Mouse (Mus musculus): ENCODE data around the gene Cenpo.
"Not testable (repeated sequence)": the region's sequence is repeated elsewhere in the genome, so short reads cannot be mapped to it uniquely, and the experiment has no call there.

Gene Cenpo

GRCm38 (mm10) chr12:4233572-4234508, at the start of gene Cenpo, which contains the start of gene Ptrhd1:
Cenpo (minus strand) TSS chr12:4234294.
Ptrhd1 (plus strand) TSS chr12:4234027.
- DNase-seq, result peak; percentile 99

DNA sequence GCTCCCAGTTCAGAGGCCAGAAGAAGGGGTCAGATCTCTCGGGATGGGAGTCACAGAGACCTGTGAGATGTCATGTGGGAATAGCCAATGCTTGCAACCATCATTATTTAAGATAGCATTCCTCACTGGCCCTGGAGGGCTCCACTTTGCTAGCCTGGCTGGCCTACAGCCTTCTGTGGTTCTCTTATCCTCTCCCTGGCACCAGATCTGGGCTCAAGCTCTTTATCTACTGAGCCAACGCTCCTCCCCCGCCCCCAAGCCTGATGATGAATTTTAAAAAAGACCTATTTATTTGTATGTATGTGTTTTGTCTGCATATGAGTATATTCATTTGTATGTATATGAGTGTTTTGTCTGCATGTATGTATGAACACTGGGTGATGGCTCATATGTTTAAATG, 45.8 kb upstream of the Cenpo start:
- no peak for DNase-seq

DNA sequence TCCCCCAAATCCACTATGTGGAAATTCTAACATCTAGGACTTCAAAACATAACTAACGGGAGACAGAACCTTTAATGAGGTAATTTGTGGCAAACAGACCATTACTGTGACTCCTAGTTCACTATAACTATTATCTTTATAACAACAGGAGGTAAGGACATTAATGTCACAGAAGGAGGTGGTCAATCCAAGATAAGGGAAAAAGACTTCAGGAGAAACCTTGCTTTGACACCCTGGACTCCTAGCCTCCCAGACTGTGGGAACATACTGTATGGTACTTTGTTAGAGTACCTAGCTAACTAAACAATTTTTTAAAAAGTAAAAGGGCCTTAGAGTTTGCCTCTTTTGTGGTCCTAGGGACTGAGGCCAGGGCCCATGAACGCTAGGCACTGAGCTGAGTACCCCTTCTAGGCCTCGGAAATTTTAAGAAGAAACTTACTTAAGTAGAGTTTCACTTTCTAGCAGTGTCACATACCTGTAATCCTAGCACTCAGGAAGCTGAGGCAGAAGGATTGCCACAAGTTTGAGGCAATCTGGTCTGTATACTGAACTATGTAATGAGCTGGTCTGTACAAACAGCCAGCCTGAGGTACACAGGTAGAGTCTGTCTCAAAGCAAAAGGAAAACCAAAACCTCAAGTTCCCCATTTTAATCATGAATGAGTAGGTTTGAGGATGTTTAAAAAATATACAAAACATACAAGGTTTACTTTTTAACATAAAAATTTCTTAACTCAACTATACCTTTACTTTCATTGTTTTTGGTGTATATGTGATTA, 45.1 kb upstream of the Cenpo start:
- no peak for DNase-seq

GRCm38 (mm10) chr12:4271078-4271477, 37.0 kb upstream of the Cenpo start:
- no peak for DNase-seq

GRCm38 (mm10) chr12:4267765-4268164, 33.7 kb upstream of the Cenpo start:
- DNase-seq, result no peak

DNA sequence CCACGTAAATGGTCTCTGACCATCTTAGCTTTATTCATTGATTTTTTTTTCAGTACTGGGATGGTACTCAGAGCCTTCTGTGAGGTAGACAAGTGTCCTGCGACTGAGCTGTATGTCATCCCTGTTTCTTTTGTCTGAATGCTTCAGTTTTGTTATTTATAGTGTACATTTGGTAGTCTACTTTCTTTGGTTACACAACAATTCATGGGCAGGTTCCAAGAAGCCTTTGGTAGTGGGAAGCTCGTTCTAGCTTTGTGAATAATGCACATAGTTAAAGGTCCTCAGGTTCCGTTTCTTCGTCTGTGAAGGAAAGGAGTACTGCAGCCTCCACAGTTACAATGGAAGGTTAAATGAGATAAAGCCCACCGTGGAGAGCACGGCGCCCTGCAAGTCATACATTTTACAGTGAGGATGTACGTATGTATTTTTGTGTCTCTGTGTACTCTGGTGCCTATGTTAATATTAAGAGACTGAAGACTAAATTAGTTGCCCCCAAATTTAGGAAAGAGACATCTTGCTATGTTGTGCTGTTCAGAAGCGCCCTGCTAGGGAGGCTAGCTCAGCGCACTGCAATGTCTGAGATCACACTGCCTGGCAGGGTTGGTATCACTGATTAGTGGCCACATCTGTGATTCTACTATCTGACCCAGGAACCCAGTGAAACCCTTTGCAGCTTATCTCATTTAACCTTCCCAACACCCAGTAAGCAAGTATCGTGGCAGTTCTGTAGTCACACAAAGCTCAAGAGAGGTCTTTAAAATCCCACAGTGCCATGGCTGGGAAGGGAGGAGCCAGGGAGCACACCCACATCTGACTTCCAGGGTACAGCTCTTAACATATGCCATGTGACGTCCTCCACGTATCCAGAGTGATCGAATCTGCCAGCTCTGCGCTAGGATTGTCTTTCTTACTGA, 18.9 kb upstream of the Cenpo start:
- no peak for DNase-seq

DNA sequence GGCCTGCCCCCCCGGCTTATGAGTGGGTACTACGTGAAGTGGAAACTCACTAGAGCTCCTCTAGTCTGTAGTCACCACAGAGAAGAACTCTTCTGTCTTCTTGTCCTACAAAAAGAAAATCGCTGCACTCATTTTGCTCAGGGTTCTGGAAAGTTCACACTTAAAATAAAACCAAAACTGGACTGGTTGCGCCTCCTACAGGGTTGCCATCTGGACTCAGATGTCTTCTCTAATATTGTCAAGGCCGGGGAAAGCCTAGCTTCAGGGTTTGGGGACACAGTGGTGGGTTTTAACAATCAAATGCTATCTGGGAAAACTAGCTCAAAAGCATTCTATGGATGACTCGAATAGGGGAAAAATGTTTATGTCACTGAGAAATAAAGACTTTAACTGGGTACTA, 15.7 kb upstream of the Cenpo start:
- DNase-seq, result no peak

GRCm38 (mm10) chr12:4245742-4246141, 11.6 kb upstream of the Cenpo start:
- no peak for DNase-seq

DNA sequence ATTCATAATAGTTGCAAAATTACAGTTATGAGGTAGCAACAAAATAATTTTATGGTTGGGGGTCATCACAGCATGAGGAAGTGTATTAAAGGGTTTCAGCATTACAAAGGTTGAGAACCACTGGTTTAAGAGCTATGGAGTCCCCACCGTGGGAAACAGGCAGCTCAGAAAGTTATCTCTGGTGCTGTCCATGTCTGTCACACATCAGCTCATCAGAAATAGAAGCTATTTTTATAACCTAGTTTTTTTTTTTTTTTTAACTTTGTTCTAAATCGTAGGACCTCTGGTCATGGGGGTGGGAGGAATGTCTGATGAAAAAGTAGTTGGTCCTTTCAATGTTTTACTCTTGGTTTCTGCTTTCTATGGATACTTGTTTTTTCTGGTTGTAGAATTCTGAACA, 9.7 kb upstream of the Cenpo start:
- DNase-seq, result no peak

- DNase-seq, result not testable (repeated sequence)
Measured at GRCm38 (mm10) chr12:4240281-4240680, 6.2 kb upstream of the Cenpo start.

GRCm38 (mm10) chr12:4237481-4237880, 3.4 kb upstream of the Cenpo start:
- DNase-seq, result no peak

DNA sequence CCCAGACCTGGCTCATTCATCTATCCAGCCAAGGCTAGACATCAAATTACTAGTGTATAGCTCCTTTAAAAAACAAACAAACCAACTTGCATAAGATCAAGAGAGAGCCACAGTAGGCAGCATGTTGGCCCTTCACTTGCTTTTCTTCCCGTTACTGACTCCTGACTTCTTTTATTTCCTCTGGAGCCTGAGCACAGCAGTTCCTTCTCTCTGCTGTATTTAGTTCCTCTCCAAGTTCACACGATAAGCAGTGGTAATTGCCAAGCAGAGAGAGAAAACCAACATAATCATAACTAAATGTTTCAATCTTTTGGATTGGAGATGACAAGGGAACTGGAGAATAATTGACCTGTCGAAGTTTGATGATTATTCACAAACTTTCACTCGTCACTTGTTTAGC, 1.3 kb downstream of the Cenpo start:
- DNase-seq, result no peak

DNA sequence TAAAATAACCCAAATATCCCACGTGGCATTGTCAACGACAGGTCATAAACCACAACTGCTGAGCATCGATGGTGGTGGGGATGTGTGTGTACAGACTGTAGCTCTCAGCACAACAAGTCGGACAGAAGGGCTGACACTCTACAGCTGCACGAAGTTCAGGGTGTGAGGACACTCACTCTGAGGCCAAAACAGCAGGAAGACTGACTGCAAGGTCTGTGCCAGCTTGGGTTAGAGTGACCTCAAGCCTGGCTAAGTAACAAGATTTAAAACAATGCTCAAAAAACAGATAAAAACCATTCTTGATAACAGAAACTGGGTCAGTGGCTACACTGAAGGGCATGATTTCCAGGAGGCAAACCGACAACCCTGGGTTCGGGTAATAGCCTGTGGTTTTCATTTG, 3.9 kb downstream of the Cenpo start:
- no peak for DNase-seq

DNA sequence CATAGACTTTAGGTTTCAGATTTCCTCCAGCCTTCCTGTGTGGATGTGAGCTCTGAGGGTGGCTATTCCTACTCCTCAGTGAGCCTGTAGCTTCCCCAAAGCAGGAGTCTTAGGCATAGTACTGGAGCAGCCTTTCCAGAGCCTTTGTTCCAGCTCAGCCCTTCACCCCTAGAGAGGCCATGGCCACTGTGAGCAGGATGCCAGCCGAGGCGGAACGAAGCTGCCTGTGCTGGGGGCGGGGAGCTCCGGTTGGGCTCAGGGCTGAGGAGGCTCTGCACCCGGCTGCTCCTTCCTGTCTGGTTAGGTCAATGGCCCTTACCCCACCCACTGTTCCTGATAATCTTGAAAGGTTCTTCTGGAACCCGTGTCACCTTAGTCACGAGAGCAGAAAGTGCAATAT, 21.2 kb downstream of the Cenpo start:
- DNase-seq, result peak; percentile 28

DNA sequence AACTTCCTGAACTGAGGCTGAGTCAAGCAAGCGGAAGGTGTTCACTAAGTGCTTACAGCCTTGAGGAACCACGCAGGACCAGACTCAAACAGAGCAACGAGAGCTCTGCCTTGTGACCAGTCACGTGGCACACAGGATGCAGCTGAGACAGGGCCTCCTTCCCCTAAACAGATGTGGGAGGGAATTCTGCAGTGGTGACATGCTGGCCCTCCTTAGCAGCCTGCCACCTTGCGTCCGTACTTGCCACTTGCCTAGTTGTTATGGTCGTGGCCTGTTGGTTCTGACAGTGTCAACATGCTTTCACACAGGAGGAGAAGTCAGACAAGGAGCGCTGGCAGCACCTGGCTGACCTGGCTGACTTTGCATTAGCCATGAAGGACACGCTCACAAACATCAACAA, 22.9 kb downstream of the Cenpo start:
- DNase-seq, result peak; percentile 34

GRCm38 (mm10) chr12:4209196-4209595, 24.9 kb downstream of the Cenpo start:
- DNase-seq, result no peak

- DNase-seq, result peak; percentile 59
Measured at GRCm38 (mm10) chr12:4208405-4209133, 25.5 kb downstream of the Cenpo start.

DNA sequence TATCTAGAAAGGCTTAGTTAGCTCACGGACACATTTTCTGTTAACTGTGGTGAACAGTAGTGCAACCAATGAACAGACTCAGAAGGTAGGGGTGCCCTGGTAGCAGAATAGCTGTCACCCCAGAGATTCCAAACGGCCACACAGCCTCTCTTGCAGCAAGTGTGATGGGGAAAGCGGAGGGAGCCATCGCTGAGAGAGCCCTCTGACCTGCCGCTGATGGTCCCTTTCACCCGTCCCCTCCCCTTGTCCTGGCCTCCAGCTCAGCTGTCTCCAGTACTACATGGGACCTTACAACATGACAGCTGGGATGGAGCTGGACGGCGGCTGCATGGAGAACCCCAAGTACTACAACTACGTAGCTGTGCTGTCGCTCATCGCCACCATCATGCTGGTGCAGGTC, 28.0 kb downstream of the Cenpo start:
- DNase-seq, result no peak

DNA sequence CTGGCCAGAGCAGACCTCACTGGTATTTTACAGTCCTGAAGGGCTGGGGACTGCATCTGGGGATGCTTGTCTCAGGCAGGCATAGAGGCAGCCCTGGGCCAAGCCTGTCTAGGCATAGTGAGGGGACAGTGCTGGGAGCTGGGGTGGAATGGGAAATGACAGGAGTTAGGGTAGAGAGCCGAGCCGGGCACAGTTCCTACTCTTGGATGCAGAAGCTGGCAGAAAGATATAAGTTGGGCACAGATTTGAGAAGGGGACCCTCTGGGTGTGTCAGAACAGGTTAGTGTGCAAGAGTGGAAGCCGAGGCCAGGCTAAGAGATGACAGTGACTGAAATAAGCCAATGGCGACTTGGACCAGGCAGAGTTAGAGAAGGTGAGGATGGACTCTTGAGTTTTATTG, 31.9 kb downstream of the Cenpo start:
- DNase-seq, result no peak

GRCm38 (mm10) chr12:4201454-4202200, 32.5 kb downstream of the Cenpo start:
- DNase-seq, result no peak

DNA sequence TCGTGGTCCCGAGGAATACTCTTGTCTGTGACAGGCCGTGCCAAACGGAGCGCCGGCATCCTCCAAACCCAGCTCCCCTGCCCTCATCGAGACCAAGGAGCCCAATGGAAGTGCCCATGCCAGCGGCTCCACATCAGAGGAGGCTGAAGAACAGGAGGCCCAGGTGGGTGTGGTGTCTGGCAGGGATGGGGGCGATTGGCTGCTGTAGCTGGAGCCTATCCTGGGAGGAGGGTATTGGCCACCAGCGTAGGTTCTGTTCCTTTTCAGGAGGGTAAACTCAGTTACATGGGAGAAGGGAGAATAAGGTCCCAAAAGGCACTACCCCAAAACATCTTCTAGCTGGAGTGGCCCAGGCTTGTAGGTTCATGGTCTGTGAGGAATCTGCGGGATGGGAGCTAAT, 34.8 kb downstream of the Cenpo start:
- DNase-seq, result no peak
